Mouse (Mus musculus): Measurements from ENCODE around the gene Gm13057. TPM values are rescaled to one million over a fixed set of nuclear protein-coding genes. Genes with fewer than 3 reads are reported as not detected.
"Not testable (repeated sequence)": the region's sequence is repeated elsewhere in the genome, so short reads cannot be mapped to it uniquely, and the experiment has no call there.

Gm13057 gene
- total RNA-seq (2021): not detected
- long read RNA-seq, experiment 1: 0 reads
- long read RNA-seq, experiment 2: 0 reads

DNA sequence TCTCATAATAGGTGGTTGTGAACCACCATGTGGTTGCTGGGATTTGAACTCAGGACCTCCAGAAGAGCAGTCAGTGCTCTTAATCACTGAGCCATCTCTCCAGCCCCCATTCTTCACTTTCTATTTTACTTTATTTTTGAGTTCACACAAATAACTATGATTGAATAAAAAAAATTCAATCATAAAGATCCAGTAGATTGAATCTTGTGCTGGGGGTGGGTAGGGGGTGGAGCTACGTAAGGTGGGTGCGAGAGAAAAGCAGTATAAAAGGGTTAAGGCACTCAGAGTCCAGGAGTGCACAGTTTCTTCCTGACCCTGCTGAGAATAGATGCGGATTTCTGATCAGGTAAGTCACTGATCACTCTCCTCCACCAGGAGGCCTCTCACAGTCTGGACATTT, at the start of gene Gm13057, which contains the start of gene BC080695:
Gene Gm13057, plus strand, starts transcription at position 310 of the 400 bp plus-strand sequence.
Gene BC080695, plus strand, starts transcription at position 301 of the 400 bp plus-strand sequence.
- DNase-seq (ENCODE audit: low spot score in 2 of 2): not testable (repeated sequence)

DNA sequence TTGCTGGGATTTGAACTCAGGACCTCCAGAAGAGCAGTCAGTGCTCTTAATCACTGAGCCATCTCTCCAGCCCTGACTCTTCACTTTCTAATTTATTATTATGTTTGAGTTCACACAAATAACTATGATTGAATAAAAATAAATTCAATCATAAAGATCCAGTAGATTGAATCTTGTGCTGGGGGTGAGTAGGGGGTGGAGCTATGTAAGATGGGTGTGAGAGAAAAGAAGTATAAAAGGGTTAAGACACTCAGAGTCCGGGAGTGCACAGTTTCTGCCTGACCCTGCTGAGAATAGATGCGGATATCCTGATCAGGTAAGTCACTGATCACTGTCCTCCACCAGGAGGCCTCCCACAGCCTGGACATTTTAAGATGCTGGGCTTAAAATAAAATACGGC, 40.5 kb upstream of the Gm13057 start, which contains the start of gene Gm13043:
Gene Gm13043, plus strand, starts transcription at position 301 of the 400 bp plus-strand sequence.
- no peak for DNase-seq (ENCODE audit: low spot score in 2 of 2)

DNA sequence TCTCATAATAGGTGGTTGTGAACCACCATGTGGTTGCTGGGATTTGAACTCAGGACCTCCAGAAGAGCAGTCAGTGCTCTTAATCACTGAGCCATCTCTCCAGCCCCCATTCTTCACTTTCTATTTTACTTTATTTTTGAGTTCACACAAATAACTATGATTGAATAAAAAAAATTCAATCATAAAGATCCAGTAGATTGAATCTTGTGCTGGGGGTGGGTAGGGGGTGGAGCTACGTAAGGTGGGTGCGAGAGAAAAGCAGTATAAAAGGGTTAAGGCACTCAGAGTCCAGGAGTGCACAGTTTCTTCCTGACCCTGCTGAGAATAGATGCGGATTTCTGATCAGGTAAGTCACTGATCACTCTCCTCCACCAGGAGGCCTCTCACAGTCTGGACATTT, 15.9 kb upstream of the Gm13057 start, which contains the start of gene Gm13040:
Gene Gm13040, plus strand, starts transcription at position 301 of the 400 bp plus-strand sequence.
- DNase-seq (ENCODE audit: low spot score in 2 of 2): not testable (repeated sequence)

Other genes with a start within 250 kb of the Gm13057 start
- under 1 TPM; 0.81 to 0.95 TPM for gene Lrrc38, start 202.0 kb upstream of the Gm13057 start, total RNA-seq (2021)
- not detected for gene Pramel1, start 157.3 kb upstream of the Gm13057 start, total RNA-seq (2021)
- 10 to 100 TPM in 1 of 2 experiments, 1 to 10 TPM in 1; 9.9 to 11.9 TPM for gene Pramef8, start 139.3 kb upstream of the Gm13057 start, total RNA-seq (2021)
- not detected for gene Oog4, start 101.4 kb upstream of the Gm13057 start, total RNA-seq (2021)
- not detected for gene Gm13043, start 40.4 kb upstream of the Gm13057 start, total RNA-seq (2021)
- gene Gm13040, start 15.8 kb upstream of the Gm13057 start, total RNA-seq (2021): not detected
- gene BC080695, start within 50 bp of the Gm13057 start, total RNA-seq (2021): not detected
- not detected for gene Gm13083, start 63.3 kb downstream of the Gm13057 start, total RNA-seq (2021)
- gene Gm13088, start 105.5 kb downstream of the Gm13057 start, total RNA-seq (2021): not detected
- not detected for gene Gm13089, start 151.0 kb downstream of the Gm13057 start, total RNA-seq (2021)
- not detected for gene Gm13078, start 167.7 kb downstream of the Gm13057 start, total RNA-seq (2021)
- not detected for gene Gm13023, start 237.6 kb downstream of the Gm13057 start, total RNA-seq (2021)